Mouse (Mus musculus) embryo, embryonic 10 days (tissue): ENCODE results near the gene Pik3cb.

Experiments used
- DNase-seq: peaks from one replicate; pipeline ENCODE4 v3.0.0-alpha.2; 2015; ENCODE audit warnings: low spot score

The Pik3cb gene

DNA sequence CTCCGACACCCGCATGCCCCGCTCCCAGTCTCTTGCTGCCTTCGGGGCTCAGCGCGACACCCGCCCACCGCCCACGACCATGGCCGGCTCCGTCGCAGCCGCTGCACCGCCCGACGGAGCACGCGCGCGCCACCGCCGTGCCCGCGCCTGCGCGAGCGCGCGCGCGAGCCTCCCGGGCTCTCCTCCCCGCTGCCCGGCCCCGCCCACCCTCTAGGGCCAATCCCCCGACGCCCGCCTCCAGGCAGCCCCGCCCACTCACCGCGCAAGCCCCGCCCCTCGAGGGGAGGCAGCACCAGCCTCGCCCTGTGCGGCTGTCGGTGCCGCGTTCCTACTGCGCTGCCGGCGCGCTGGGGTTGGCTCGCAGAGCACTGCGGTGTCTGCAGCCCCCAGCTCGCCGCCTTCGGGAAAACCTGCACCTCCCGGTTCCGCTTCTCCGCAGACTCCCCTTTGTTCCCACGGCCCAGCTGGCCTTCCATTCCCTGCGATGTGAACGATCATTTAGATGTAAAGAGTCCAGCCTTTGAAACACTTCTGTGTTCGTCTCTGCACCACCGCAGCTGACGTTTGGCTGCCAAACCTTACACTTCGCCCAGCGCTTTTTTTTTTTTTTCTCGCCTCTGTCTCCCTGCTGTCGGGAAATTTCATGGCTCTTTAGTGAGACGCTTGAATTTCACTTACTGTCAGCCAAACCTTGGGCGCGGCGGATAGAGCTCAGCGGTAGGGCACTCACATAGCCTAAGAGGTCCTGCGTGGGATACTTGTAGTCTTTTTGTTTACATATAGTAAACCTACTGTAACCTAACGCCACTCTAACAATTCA lies at the start of gene Pik3cb:
Gene Pik3cb, minus strand, starts transcription at position 559 of the 820 bp plus-strand sequence.
- DNase-seq, result peak; percentile 93

- DNase-seq, result no peak
These were observed 42.7 kb upstream of the Pik3cb start for GRCm38 (mm10) chr9:99183043-99183670.

- no peak for DNase-seq
These were observed 41.7 kb upstream of the Pik3cb start for GRCm38 (mm10) chr9:99182121-99182520.

DNA sequence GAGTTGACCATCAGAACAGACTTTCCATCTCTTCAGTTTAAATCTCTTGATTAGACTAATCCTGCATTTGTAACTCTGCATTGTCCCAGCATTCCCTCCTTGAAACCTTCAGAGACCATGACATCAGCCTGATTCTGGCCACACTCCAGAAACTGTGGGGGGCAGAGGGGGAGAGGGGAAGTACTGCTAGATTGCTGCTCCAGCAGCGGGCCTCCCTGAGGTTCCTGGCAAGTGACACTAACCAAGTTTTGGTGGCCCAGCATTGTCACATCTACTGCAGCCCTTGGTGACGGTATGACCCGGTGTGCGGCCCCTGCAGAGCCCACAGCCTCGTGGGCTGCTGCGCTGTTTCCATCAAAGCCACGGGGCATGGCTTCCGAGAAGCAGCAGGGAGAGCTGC lies 39.9 kb upstream of the Pik3cb start:
- no peak for DNase-seq

- DNase-seq, result no peak
These were observed 38.3 kb upstream of the Pik3cb start for GRCm38 (mm10) chr9:99178736-99179135.

DNA sequence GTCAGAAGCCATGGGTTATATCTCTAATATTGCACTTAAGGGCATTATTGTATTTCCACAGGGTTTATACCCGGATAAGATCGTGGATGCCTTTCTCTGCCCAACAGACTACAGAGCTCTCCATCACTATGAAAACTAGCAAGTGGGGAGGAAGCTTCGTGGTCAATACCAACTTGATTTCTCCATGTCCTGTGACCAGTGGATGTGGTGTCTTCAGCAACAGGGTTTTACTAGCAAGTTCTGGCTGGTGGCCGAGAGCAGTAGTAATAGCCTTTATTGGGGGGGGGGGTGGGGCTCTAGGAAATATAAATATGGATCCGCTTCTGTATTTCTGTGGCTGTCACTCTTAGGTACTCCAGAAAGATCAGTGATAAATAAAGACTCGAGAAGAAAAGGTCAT lies 35.4 kb upstream of the Pik3cb start:
- DNase-seq, result no peak

GRCm38 (mm10) chr9:99172811-99173210 lies 32.4 kb upstream of the Pik3cb start:
- DNase-seq, result no peak

DNA sequence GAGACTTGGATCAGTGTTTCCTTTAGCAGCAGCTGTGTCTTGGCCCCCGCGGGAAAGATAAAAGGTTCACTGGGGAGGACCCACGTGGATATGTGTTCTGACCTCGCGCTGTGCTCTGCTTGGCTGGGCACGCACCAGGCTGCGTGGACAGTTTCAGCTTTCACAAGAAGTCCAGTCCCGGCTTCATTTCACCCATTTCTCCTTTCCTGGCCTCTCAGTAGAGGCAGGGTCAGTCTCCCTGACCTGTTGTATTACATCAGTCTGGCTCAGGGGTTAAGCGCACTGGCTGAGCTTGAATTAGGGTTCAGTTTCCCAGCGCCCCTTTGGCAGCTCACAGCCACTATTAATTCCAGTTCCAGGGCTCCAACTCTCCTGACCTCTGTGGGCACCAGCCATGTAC lies 30.8 kb upstream of the Pik3cb start:
- DNase-seq, result no peak

GRCm38 (mm10) chr9:99169029-99169428 lies 28.6 kb upstream of the Pik3cb start:
- DNase-seq, result no peak

DNA sequence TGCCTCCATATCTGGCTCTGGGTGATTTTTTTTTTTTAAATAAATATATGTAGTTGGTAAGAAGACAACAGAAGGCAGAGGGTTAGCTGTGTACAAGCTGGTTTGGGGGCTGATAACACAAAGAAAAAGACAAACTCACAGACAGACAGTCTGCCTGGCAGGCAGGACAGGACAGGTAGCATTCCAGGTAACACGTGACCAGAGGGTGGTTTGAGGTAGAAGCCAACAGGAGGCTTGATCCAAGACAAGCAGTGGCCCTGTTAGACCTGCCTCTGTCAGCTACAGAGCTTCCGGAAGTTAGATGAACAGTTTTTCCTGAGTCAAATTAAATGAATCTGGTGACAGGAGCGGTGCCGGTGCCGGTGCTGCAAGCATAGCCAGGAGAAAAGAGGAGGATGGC lies 26.5 kb upstream of the Pik3cb start:
- DNase-seq, result peak; percentile 29

GRCm38 (mm10) chr9:99165956-99166355 lies 25.5 kb upstream of the Pik3cb start:
- no peak for DNase-seq

- DNase-seq, result no peak
These were observed 24.3 kb upstream of the Pik3cb start for GRCm38 (mm10) chr9:99164664-99165226.

- DNase-seq, result no peak
These were observed 23.7 kb upstream of the Pik3cb start for GRCm38 (mm10) chr9:99164148-99164503.

- DNase-seq, result peak; percentile 63
These were observed 23.2 kb upstream of the Pik3cb start for GRCm38 (mm10) chr9:99163420-99164147.

- no peak for DNase-seq
These were observed 22.4 kb upstream of the Pik3cb start for GRCm38 (mm10) chr9:99162839-99163238.

DNA sequence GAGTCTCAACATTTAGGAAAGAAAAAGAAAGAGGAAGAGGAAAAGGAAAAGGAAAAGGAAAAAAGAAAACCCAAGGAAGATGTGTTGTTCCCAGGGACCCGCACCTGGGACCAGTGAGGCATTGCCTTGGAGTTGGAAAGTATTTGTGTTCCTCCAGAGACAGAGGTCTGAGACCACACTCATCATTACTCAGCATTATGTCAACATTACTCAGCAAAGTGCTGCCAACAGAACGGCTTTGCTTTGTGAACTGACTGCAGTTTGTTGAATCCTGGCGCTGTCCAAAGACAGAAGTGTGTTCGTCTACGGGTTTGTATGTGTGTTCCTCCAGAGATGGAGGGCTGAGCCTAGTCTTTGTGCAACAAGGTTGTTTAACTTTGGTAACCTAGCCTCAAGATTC lies 20.4 kb upstream of the Pik3cb start:
- no peak for DNase-seq

GRCm38 (mm10) chr9:99159932-99160331 lies 19.5 kb upstream of the Pik3cb start:
- DNase-seq, result no peak

DNA sequence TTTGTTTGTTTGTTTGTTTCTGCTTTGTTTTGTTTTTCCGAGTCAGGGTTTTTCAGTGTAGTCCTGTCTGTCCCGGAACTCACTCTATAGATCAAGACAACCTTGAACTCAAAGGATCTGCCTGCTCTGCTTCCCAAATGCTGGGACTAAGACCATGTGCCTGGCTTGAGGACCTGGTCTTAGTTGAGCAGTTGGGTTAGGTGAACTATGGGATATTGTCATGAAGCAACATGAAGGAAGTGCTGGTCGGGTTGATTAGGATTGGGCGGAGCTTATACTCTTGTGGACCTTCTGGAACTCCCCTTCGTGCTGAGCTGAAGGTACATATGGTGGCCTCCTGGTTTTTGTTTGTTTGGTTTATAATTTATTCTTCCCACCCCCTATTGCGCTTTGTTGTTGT lies 18.3 kb upstream of the Pik3cb start:
- no peak for DNase-seq

DNA sequence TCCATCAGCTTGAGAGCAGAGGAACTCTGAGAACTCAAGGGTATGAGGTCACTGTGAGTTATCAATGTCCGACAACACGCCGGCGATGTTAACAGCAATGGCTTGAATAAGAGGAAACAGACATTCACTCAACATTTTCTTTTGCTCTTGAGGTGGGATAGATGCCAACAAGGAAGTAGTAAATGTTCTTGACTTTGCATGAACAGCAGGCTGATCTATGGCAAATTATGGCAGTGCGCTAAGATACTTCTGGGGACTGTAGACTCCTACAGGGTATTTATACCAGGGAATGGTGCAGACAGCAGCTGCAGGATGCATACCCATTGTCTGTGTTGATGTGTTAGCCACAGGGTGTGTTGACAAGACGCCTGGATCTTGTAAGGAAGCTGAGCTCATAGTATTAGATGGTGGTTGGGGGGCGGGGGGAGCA lies 17.8 kb upstream of the Pik3cb start:
- DNase-seq, result no peak

DNA sequence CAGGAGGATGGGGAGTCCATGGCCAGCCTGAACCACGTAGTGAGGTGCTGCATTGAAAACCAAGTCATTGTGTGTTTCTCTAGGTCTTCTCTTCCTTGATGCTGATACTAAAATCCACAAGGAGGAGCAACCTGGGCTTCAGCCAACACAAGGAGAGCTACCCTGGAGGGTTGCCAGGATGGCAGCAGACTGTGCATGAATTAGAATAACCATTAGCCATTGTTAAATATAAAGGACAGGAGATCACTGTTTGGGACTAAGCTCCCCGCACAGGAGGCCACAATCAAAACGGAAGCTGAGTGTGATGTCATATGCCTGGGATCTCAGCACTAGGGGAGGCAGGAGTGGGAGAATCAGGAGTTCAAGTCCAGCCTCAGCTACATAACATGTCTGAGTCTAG lies 13.2 kb upstream of the Pik3cb start:
- DNase-seq, result no peak

DNA sequence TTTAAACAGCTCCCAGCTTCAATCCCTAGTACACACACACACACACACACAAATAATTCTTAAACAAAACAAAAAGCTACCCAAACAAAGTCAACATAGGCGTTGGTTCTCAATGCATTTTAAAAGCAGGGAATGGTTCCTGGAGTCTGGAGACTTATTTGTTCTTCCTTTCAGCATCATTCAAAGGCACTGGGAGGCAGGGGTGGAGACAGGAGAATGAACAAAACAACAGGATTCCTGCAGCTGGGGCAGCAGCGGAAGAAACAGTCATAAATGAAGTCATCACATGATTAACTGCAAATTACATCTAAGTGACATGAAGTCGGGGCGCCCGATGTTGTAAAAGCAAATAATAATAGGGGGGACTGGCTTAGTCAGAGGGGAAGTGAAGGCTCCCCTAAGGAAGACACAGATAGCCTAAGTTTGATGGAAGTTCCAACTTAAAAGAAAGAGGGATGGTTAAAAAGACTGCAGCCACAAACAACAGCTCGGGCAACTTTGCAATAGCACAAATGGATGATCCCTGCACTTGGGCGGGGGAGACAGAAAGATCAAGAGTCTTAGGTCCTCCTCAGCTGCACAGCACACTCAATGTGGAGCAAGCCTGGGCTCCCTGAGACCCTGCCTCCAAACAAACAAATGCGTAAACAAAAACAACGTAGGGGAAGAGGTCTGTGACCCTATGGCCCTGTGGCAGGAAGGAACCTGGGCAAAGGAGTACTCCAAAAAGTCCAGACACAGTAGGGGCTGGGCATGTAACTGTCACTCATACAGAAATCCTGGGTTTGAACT lies 12.5 kb upstream of the Pik3cb start:
- no peak for DNase-seq
